Mouse (Mus musculus): Measurements from ENCODE around the gene Esrrg. TPM values are rescaled to one million over a fixed set of nuclear protein-coding genes. Genes with fewer than 3 reads are reported as not detected.

Gene Esrrg
- total and polyA plus RNA-seq, 3 experiments = 14.0 to 48.5 (median 45.2) TPM

DNA sequence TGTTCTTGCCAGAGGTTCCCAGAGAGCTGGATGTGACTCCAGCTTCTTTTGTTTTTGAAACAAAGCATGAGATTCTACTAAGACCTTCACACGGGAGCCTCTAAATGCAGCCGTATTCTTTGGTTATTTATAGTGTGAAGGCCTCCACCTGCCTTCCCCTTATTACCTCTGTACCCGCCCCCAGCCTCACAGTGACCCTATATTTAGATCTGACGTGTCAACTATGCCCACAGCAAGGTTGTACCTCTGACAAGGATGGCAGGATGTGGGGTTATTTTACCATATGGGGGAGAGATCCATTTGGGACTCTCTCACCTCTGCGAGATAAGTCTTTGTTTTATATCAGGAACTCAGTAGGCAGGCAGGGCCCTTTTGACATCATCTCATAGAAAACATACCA lies 141.3 kb downstream of the Esrrg start:
- no peaks in the 10 kb centered on the region for H3K4me1 ChIP-seq (ENCODE audit: control insufficient read depth, insufficient read depth, low read length)
- TF ChIP-seq EP300 (IDR thresholded peaks at IDR 0.05; ENCODE audit: insufficient read depth, low read depth, low read length) (no peak), POLR2A (IDR thresholded peaks at IDR 0.05; ENCODE audit: insufficient read depth, low read depth, low read length) (no peak)
- WGBS = 46% methylated on average over 5 of the region's 5 CpGs
- intact Hi-C loops (cut with DNase I) = no loop called here
- H3K36me3 ChIP-seq (ENCODE audit: control insufficient read depth, insufficient read depth, low read length) = no peaks in the 10 kb centered on the region
- H3K4me3 ChIP-seq = no peak overlapping the region
- no peaks in the 10 kb centered on the region for H3K27me3 ChIP-seq (ENCODE audit: control insufficient read depth, insufficient read depth, low read length)
- no peak overlapping the region for H3K9ac ChIP-seq (ENCODE audit: low read depth, low read length)
- no peak for DNase-seq
- no peak overlapping the region for H3K27ac ChIP-seq
- no peaks in the 10 kb centered on the region for H3K79me2 ChIP-seq (replicated peaks; ENCODE audit: control insufficient read depth, insufficient read depth, low read length)

- no peaks in the 10 kb centered on the region for H3K36me3 ChIP-seq (ENCODE audit: control insufficient read depth, insufficient read depth, low read length)
- 94% methylated on average over 13 of the region's 13 CpGs for WGBS
Measured at GRCm38 (mm10) chr1:187755528-187755927, 146.9 kb downstream of the Esrrg start.

DNA sequence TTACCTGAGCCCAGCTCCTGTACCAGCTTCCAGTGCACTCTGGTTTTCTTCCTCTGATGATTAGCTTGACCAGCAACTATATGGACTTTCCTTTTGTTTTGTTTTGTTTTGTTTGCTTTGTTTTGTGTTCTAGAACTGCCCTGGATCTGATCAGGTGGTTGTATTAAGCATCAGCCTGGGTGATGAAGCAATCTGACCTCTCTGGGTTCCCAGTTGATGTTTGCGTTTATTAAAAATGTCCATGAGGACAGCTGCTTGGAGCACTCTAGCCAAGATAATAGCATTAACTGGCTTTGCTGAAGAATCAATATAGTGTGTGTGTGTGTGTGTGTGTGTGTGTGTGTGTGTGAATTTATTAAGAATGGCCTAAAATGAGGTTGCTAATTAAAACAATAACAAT lies 149.4 kb downstream of the Esrrg start:
- no peak overlapping the region for H3K4me3 ChIP-seq
- no peak for TF ChIP-seq EP300 (IDR thresholded peaks at IDR 0.05; ENCODE audit: insufficient read depth, low read depth, low read length)
- no peak for TF ChIP-seq POLR2A (IDR thresholded peaks at IDR 0.05; ENCODE audit: insufficient read depth, low read depth, low read length)
- no peak for TF ChIP-seq CTCF (IDR thresholded peaks at IDR 0.05)
- no peaks in the 10 kb centered on the region for H3K27me3 ChIP-seq (ENCODE audit: control insufficient read depth, insufficient read depth, low read length)
- H3K36me3 ChIP-seq (ENCODE audit: control insufficient read depth, insufficient read depth, low read length) = no peaks in the 10 kb centered on the region
- H3K79me2 ChIP-seq (replicated peaks; ENCODE audit: control insufficient read depth, insufficient read depth, low read length) = no peaks in the 10 kb centered on the region
- DNase-seq = no peak
- WGBS = 65% methylated on average over 1 of the region's 1 CpGs
- H3K4me1 ChIP-seq (ENCODE audit: control insufficient read depth, insufficient read depth, low read length) = no peaks in the 10 kb centered on the region; the same call in none of the 2 replicates
- H3K27ac ChIP-seq = no peak overlapping the region
- intact Hi-C loops (cut with DNase I) = no loop called here
- H3K9ac ChIP-seq (ENCODE audit: low read depth, low read length) = no peak overlapping the region

More at GRCm38 (mm10) chr1:187755528-187755927, 146.9 kb downstream of the Esrrg start:
- no peak for TF ChIP-seq POLR2A (IDR thresholded peaks at IDR 0.05; ENCODE audit: insufficient read depth, low read depth, low read length)
- TF ChIP-seq EP300 (IDR thresholded peaks at IDR 0.05; ENCODE audit: insufficient read depth, low read depth, low read length) = no peak
- no peak for TF ChIP-seq CTCF (IDR thresholded peaks at IDR 0.05)
- Histone ChIP-seq H3K4me3 (no peak overlapping the region), H3K4me1 (ENCODE audit: control insufficient read depth, insufficient read depth, low read length) (no peaks in the 10 kb centered on the region; the same call in 1 of the 2 replicates), H3K79me2 (replicated peaks; ENCODE audit: control insufficient read depth, insufficient read depth, low read length) (no peaks in the 10 kb centered on the region), H3K27ac (no peak overlapping the region), H3K9ac (ENCODE audit: low read depth, low read length) (no peak overlapping the region), H3K27me3 (ENCODE audit: control insufficient read depth, insufficient read depth, low read length) (no peaks in the 10 kb centered on the region)
- intact Hi-C loops (cut with DNase I) = no loop called here
- DNase-seq = no peak

DNA sequence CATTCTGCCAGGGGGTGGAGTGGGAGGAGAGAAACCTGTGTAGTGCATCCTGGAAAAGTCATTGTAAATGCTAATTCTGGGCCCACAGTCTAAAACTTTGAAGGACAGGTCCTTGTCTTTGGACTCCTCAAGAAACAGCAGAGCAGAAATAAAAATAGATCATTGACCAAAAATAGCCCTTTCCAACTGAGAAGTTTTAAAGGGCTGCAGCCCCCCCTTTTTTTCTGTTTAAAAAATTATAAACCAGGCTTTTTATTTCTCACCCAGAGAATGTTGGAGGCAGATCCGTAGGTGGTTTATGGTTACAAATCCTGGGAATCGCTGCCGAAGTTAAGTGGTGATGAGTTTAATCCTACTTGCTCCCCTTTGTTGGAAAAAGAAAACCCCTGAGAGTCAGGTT lies 150.0 kb downstream of the Esrrg start:
- Histone ChIP-seq H3K4me3 (no peak overlapping the region), H3K4me1 (ENCODE audit: control insufficient read depth, insufficient read depth, low read length) (no peaks in the 10 kb centered on the region; the same call in none of the 2 replicates), H3K36me3 (ENCODE audit: control insufficient read depth, insufficient read depth, low read length) (no peaks in the 10 kb centered on the region), H3K27me3 (ENCODE audit: control insufficient read depth, insufficient read depth, low read length) (no peaks in the 10 kb centered on the region), H3K79me2 (replicated peaks; ENCODE audit: control insufficient read depth, insufficient read depth, low read length) (no peaks in the 10 kb centered on the region), H3K27ac (no peak overlapping the region), H3K9ac (ENCODE audit: low read depth, low read length) (no peak overlapping the region)
- DNase-seq = no peak
- no peak for TF ChIP-seq POLR2A (IDR thresholded peaks at IDR 0.05; ENCODE audit: insufficient read depth, low read depth, low read length)
- TF ChIP-seq EP300 (IDR thresholded peaks at IDR 0.05; ENCODE audit: insufficient read depth, low read depth, low read length) = no peak
- no peak for TF ChIP-seq CTCF (IDR thresholded peaks at IDR 0.05)
- intact Hi-C loops (cut with DNase I) = no loop called here
- 77% methylated on average over 3 of the region's 3 CpGs for WGBS

GRCm38 (mm10) chr1:187759536-187759935 lies 150.9 kb downstream of the Esrrg start:
- Histone ChIP-seq H3K79me2 (replicated peaks; ENCODE audit: control insufficient read depth, insufficient read depth, low read length) (no peaks in the 10 kb centered on the region), H3K4me1 (ENCODE audit: control insufficient read depth, insufficient read depth, low read length) (no peaks in the 10 kb centered on the region; the same call in none of the 2 replicates), H3K4me3 (no peak overlapping the region), H3K27me3 (ENCODE audit: control insufficient read depth, insufficient read depth, low read length) (no peaks in the 10 kb centered on the region), H3K27ac (no peak overlapping the region), H3K9ac (ENCODE audit: low read depth, low read length) (no peak overlapping the region), H3K36me3 (ENCODE audit: control insufficient read depth, insufficient read depth, low read length) (no peaks in the 10 kb centered on the region)
- intact Hi-C loops (cut with DNase I) = no loop called here
- WGBS = 81% methylated on average over 3 of the region's 3 CpGs
- DNase-seq = no peak
- TF ChIP-seq CTCF (IDR thresholded peaks at IDR 0.05) (no peak), EP300 (IDR thresholded peaks at IDR 0.05; ENCODE audit: insufficient read depth, low read depth, low read length) (no peak), POLR2A (IDR thresholded peaks at IDR 0.05; ENCODE audit: insufficient read depth, low read depth, low read length) (no peak)

DNA sequence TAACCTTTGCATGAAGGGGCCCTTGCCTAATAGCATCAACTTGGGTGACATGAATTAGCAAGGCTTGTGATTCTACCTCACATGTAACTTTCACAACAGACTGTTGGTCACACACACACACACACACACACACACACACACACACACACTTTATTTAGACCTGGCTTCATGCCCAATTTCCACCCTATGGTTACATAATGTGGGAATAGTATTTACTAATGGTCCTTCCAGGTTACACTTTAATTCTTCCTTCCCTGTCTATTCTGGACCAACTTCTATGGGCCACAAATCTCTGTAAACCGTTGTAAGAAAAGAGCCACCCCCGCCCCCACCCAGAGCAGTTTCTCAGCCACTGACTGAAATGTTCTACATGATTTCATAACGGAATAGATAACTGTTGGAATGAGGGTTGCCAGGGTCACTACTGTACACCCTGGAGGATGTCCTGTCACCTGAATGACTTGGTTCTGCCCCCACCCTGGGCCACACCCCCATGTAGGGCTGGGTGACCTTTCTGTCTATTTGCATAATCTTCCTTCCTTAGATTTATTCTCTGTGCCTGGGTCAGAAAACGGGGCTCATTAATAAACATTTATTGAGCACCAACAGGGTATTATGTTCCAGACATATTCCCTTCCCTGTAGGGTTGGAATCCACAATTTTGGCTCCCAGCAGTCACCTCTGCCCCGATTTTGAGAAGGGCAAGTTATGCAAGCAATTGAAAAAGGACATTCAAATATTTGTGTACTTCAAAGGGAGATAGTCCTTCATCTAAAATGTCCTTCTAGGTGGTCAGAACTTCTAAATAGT lies 154.3 kb downstream of the Esrrg start:
- Histone ChIP-seq H3K36me3 (ENCODE audit: control insufficient read depth, insufficient read depth, low read length) (no peaks in the 10 kb centered on the region), H3K4me1 (ENCODE audit: control insufficient read depth, insufficient read depth, low read length) (no peaks in the 10 kb centered on the region; the same call in none of the 2 replicates), H3K27me3 (ENCODE audit: control insufficient read depth, insufficient read depth, low read length) (no peaks in the 10 kb centered on the region), H3K27ac (peak overlapping the region; percentile 29), H3K79me2 (replicated peaks; ENCODE audit: control insufficient read depth, insufficient read depth, low read length) (no peaks in the 10 kb centered on the region), H3K4me3 (no peak overlapping the region), H3K9ac (ENCODE audit: low read depth, low read length) (no peak overlapping the region)
- DNase-seq = peak in 1 of 2 experiments; percentile 7
- intact Hi-C loops (cut with DNase I) = loop anchor here (10.0 kb wide), 1 partner anchor 158 kb away; the partner anchor contains the start of gene Esrrg
- TF ChIP-seq POLR2A (IDR thresholded peaks at IDR 0.05; ENCODE audit: insufficient read depth, low read depth, low read length) = no peak
- 45% methylated on average over 5 of the region's 5 CpGs for WGBS
